Mouse (Mus musculus) bone marrow macrophage, adult 2 months (primary cell): ENCODE measurements around the gene Sfxn2. TPM values are rescaled to one million over a fixed set of nuclear protein-coding genes. Genes with fewer than 3 reads are reported as not detected.

Experiments used
- H3K27ac ChIP-seq: 2 replicates; pipeline ENCODE4 v1.5.1; 2012; ENCODE audit warnings: low read depth, low read length; ENCODE audit not compliant: insufficient read depth
- H3K4me1 ChIP-seq: 2 replicates; pipeline ENCODE4 v1.6.1; 2012; ENCODE audit warnings: low read length; ENCODE audit not compliant: control insufficient read depth, insufficient read depth
- H3K4me3 ChIP-seq: 2 replicates; pipeline ENCODE4 v1.5.1; 2012; ENCODE audit warnings: mild to moderate bottlenecking, low read length, moderate library complexity; ENCODE audit not compliant: insufficient read depth
- CTCF ChIP-seq: IDR thresholded peaks from 2 replicates; pipeline ENCODE4 v1.5.1; 2012; ENCODE audit warnings: low read depth, mild to moderate bottlenecking, low read length, moderate library complexity
- POLR2A ChIP-seq: IDR thresholded peaks from 2 replicates; pipeline ENCODE4 v1.6.1; 2012; ENCODE audit warnings: mild to moderate bottlenecking, low read depth, low read length, borderline replicate concordance
- polyA plus RNA-seq: library from polyadenylated mRNA; stranded (reverse); fragments of >200 nt; gene quantifications from 2 replicates; pipeline ENCODE4 v1.2.4, GENCODE M21; 2012; ENCODE audit not compliant: missing spikeins, insufficient read depth, insufficient read length

Gene Sfxn2
- polyA plus RNA-seq, 1 experiment, result 12.3 TPM

- peak overlapping the region; percentile 33 for H3K27ac ChIP-seq
- peaks cover 47% of the 10 kb centered on the region for H3K4me1 ChIP-seq
- H3K4me3 ChIP-seq, result no peak overlapping the region
- no peak for TF ChIP-seq POLR2A
- TF ChIP-seq CTCF, result no peak
These were observed 45.2 kb downstream of the Sfxn2 start for GRCm38 (mm10) chr19:46618322-46618721.

DNA sequence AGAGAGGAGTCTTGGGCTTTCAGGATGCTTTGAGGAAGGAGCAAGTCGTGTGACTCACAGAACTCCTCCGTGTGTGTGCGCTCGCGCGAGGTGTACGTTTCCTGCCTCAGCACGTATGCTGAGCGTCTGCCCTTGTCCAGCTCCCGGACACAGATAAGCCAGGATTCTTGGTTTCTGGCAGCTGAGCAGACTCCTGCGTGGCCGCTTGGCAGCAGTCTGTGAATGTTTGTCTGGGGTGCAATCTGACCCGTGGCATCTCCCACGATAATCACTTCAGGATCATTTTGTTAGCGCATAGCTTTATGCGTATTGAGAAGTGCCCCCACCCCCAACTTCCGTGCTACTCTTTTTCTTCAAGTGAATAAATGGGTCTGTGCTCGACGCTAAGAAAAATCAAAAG, 45.8 kb downstream of the Sfxn2 start:
- TF ChIP-seq POLR2A (no peak), CTCF (no peak)
- Histone ChIP-seq H3K4me1 (peaks cover 46% of the 10 kb centered on the region), H3K27ac (no peak overlapping the region), H3K4me3 (no peak overlapping the region)

- peaks cover 46% of the 10 kb centered on the region for H3K4me1 ChIP-seq
- H3K27ac ChIP-seq, result no peak overlapping the region
- H3K4me3 ChIP-seq, result no peak overlapping the region
- no peak for TF ChIP-seq CTCF
- no peak for TF ChIP-seq POLR2A
These were observed 46.4 kb downstream of the Sfxn2 start for GRCm38 (mm10) chr19:46619518-46619917.

DNA sequence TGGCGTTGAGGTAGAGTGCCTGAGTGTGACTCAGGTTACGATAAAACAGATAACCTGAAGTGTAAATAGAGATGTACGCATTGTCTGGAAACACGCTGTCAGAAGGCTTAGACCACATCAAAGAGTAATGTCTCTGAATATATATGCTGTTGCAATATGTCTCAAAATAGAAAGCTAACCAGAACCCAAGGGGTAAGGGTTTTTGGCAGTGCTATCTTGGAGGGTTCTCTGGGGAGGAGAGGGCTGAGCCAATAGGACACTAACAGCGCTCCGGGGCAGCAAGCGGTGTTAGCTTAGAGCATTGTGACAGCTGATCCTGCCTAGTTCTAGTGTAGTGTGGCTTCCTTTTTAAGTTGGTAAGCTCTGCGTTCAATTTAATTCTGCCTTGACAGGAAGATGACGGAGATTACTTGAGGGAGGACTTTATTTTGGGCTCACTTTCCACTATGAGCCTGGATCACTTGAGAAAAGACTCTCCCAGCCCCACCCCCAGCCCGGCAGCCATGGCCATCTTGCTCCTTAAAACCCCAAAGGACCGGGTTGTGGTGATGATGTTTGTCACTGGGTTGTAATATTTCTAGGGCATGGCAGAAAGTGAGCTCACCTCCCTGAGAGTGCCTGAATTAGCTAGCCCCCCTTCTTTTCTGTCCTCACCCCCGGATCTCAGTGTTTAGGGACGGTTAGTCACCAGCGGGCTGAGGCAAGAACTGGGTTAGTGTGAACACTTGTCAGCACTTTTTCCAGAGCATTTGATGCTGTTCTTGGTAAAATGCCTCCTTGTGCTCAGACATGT, 47.0 kb downstream of the Sfxn2 start:
- Histone ChIP-seq H3K4me1 (peaks cover 46% of the 10 kb centered on the region), H3K27ac (no peak overlapping the region), H3K4me3 (no peak overlapping the region)
- TF ChIP-seq CTCF, result no peak
- no peak for TF ChIP-seq POLR2A

DNA sequence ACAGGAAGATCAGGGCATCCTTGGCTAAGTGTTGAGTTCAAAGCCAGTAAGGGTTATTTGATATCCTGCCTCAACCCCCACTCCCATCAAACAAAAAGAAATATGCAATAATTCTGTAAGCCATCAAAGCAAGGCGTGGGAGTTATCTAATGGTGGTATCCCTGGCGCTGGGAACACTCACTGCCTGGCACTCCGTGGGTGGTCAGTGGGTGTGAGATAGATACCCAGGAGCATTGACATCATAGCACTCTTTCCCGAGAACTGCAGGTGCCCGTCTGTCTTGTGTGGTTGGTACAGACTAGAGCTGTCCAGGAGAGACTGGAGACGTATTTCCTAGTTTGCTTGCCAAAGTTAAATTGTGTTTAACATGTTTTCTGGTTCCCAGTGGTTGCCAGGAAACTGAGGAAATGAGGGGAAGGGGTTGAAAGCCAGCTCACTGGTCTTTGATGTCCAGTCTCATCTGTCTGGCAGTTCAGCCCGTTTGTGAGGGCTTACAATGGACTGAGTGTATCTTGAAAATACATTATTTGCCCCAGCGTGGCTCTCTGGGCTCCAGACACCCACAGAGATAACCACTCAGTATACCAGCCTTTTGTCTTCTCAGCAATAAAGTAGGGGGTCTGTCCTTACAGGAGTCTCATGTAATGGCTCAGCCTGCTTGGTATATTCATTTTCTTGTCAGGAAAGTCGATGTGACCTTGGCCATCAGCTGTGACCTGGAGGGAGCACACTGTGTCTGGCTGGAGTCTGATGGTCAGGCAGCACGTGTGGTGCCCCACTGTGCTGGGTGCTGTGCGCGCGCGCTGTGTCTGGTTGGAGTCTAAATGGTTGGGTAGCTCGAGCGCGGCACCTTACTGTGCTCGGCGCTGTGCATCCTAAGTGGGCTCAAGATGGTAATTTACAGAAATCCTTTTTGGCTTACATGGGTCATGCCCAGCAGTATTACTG, 48.3 kb downstream of the Sfxn2 start:
- TF ChIP-seq POLR2A (no peak), CTCF (no peak)
- Histone ChIP-seq H3K4me1 (peaks cover 40% of the 10 kb centered on the region), H3K4me3 (no peak overlapping the region), H3K27ac (no peak overlapping the region)

DNA sequence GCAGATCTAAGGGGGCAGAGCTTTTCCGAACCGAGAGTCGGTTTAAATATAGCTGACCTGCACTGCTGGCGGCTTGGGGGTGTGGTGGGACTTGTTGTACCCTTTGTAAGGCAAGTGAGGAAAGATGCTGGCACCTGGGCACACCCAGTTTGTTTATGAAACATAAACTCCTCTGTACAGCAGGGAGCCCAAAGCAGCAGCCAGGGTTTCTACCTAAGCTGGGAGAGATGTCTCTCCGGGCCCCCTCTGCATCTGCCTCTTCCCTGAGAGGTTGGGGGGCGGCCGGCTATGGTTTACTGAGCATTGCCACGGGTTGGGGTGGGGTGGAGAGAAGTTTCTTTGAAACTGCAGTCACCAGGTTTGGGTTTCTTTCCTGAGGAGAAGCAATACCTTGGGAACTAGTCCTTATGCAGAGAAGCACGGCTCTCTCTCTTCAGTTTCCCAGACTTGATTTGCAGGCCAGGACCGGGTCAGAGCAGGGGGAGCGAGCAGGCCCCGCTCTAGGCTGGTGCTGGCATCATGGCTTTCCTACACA, 49.6 kb downstream of the Sfxn2 start:
- H3K4me1 ChIP-seq, result peaks cover 30% of the 10 kb centered on the region
- H3K4me3 ChIP-seq, result no peak overlapping the region
- no peak for TF ChIP-seq POLR2A
- TF ChIP-seq CTCF, result no peak
- H3K27ac ChIP-seq, result no peak overlapping the region

DNA sequence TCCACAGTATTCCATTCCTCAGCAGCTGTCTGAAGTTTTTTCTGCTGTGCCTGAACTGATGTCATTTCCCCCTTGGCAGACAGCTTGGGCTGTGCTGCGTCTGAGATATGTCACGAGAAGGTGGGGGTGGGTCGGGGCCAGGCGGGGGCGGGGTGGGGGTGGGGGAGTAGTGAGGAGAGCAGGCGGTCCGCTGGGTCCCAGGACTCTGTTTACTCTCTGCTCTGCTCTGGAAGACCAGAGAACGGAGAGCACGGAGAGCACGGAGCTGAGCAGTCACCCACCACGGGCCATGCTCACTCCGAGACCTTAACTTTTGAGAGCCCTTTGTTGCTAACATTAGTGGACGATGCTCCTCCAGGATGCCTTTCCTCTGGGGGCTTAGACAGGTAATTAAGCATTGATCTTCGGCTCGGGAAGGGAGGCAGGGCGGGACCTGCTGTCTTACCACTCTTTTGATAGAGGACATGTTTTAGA, 50.1 kb downstream of the Sfxn2 start:
- Histone ChIP-seq H3K4me3 (no peak overlapping the region), H3K27ac (no peak overlapping the region), H3K4me1 (peaks cover 25% of the 10 kb centered on the region)
- TF ChIP-seq POLR2A (no peak), CTCF (no peak)

DNA sequence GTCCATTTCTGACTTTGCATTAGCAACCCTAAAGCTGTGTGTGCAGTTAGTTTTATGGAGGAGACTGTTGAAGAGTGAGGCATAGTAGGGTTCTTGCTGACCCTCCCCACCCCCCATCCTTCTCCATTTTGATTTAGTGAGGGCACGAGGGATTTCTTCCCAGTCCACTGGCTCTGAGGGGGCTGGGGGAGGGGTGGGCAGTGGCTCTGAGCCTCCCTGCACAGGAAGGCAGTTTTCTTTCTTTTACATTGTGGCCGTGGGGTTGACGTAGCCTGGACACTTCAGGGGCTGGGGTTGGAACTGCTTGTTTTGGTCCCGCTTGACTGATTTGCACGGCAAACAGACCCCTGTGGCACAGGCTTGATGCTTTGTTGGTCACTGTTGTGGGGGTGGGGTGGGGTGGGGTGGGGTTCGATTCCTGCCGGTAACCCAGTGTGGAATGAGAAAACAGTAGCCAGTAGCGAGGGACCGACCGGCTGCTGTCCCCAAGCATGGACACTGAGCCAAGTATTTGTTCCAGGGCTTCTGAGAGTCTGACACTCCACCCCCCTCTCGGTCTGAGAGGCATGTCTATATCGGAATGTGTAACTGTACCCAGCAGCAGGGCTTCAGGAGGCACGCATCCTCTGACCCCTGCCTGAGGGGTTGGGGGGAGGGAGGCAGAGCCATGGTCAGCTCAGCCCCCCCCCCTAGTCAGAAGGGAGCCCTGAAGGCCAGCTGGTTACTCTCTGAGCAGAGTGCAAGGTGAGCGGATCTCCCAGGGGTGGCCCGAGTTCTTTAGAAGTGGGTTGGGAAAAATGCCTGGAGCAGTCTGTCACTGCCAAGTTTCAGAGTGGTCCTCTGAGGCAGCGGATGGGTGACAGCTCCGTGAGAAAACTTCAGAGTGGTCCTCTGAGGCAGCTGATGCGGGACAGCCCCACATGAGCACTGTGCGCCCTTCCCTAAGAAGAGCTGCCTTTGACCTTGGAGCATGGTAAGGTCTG, 50.9 kb downstream of the Sfxn2 start:
- Histone ChIP-seq H3K4me3 (no peak overlapping the region), H3K4me1 (peaks cover 19% of the 10 kb centered on the region), H3K27ac (no peak overlapping the region)
- no peak for TF ChIP-seq POLR2A
- no peak for TF ChIP-seq CTCF

GRCm38 (mm10) chr19:46625015-46625414, 51.9 kb downstream of the Sfxn2 start:
- Histone ChIP-seq H3K4me1 (peaks cover 13% of the 10 kb centered on the region), H3K4me3 (no peak overlapping the region), H3K27ac (no peak overlapping the region)
- TF ChIP-seq POLR2A (no peak), CTCF (no peak)
